Mouse (Mus musculus) intestine, embryonic 15.5 days (tissue): ENCODE results near the gene Doc2a. TPM values are rescaled to one million over a fixed set of nuclear protein-coding genes. Genes with fewer than 3 reads are reported as not detected.
"Not testable (repeated sequence)": the region's sequence is repeated elsewhere in the genome, so short reads cannot be mapped to it uniquely, and the experiment has no call there.

ENCODE experiments used
- ATAC-seq: fragments of 200-750 bp; cut with Nextera tagmentation; 2 replicates; pipeline ENCODE4 v1.8.0; 2017; ENCODE audit warnings: moderate TSS enrichment, moderate library complexity
- H3K27ac ChIP-seq: fragments of 300-500 bp; sonication (generic); 2 replicates; pipeline ENCODE4 v1.5.1; 2015; ENCODE audit warnings: mild to moderate bottlenecking, inconsistent platforms
- H3K27me3 ChIP-seq: fragments of 300-500 bp; sonication (generic); replicated peaks from 2 replicates; pipeline ENCODE4 v1.6.1; 2015; ENCODE audit warnings: inconsistent platforms
- H3K36me3 ChIP-seq: fragments of 300-500 bp; sonication (generic); 2 replicates; pipeline ENCODE4 v1.6.1; 2015; ENCODE audit warnings: inconsistent platforms
- H3K4me1 ChIP-seq: fragments of 300-500 bp; sonication (generic); replicated peaks from 2 replicates; pipeline ENCODE4 v1.6.1; 2015; ENCODE audit warnings: inconsistent platforms
- H3K4me2 ChIP-seq: fragments of 300-500 bp; sonication (generic); replicated peaks from 2 replicates; pipeline ENCODE4 v1.6.1; 2015; ENCODE audit warnings: mild to moderate bottlenecking, inconsistent platforms
- H3K4me3 ChIP-seq: fragments of 300-500 bp; sonication (generic); replicated peaks from 2 replicates; pipeline ENCODE4 v1.5.1; 2015; ENCODE audit warnings: inconsistent platforms
- H3K9ac ChIP-seq: fragments of 300-500 bp; sonication (generic); 2 replicates; pipeline ENCODE4 v1.6.1; 2015; ENCODE audit warnings: inconsistent platforms
- H3K9me3 ChIP-seq: fragments of 300-500 bp; sonication (generic); 2 replicates; pipeline ENCODE4 v1.6.1; 2016; ENCODE audit warnings: inconsistent platforms
- WGBS: fragments of 180-500 bp; shearing (Covaris S2); methylation state at CpG from one replicate; pipeline ENCODE4 v1.1.7; 2015; 5-methylcytosine and 5-hydroxymethylcytosine counted together
- polyA plus RNA-seq: library from polyadenylated mRNA; unstranded; fragments of >200 nt; fragmentation: Nextera tagmentation; extraction: Ambion mirVana; gene quantifications from 2 replicates; pipeline ENCODE4 v1.2.1, GENCODE M21; 2015

The Doc2a gene
- polyA plus RNA-seq, 1 experiment from 2014 or later, result 0.75 TPM

- peaks cover 11% of the 10 kb centered on the region for H3K36me3 ChIP-seq
- peak within 1 kb of the TSS; percentile 82 for H3K9ac ChIP-seq
- no peaks in the 10 kb centered on the region for H3K27me3 ChIP-seq
- peaks cover 17% of the 10 kb centered on the region for H3K4me1 ChIP-seq
- under 1% methylated on average over 56 of the region's 56 CpGs for WGBS
- H3K27ac ChIP-seq, result peak within 1 kb of the TSS; percentile 94
- H3K4me2 ChIP-seq, result peak within 1 kb of the TSS; percentile 97
- no peaks in the 10 kb centered on the region for H3K9me3 ChIP-seq
- peak within 1 kb of the TSS; percentile 74 for H3K4me3 ChIP-seq
- peak; percentile 98 for ATAC-seq
Observed at GRCm38 (mm10) chr7:126884286-126885164, 37.3 kb downstream of the Doc2a start, which contains the start of gene Taok2. Taok2 (minus strand) TSS chr7:126884703.

GRCm38 (mm10) chr7:126887281-126887680 is 40.1 kb downstream of the Doc2a start:
- no peak overlapping the region for H3K4me3 ChIP-seq
- 76% methylated on average over 5 of the region's 5 CpGs for WGBS
- no peak overlapping the region for H3K9ac ChIP-seq
- no peaks in the 10 kb centered on the region for H3K9me3 ChIP-seq
- H3K4me1 ChIP-seq, result peaks cover 6% of the 10 kb centered on the region
- no peaks in the 10 kb centered on the region for H3K27me3 ChIP-seq
- no peaks in the 10 kb centered on the region for H3K36me3 ChIP-seq
- ATAC-seq, result no peak
- no peak overlapping the region for H3K27ac ChIP-seq
- no peak overlapping the region for H3K4me2 ChIP-seq

DNA sequence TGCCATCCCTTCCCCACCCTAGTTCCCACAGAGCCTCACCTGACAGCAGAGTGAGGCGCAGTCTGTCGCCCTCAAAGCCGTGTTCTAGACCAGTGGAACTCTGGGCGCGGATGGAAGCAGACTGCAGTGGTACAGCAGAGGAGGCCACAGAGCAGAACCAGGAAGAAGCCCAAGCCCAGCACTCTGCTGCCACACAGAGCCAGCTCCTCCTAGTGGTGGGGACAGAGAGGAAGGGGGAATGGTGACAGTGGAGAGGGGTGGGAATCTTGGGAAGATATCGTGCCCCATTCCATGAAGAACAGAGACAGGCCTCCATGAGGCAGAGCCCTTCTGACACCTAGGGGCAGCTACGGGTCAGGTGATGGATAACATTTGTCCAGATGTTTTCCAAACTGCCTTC is 41.6 kb downstream of the Doc2a start:
- Histone ChIP-seq H3K4me2 (no peak overlapping the region), H3K27me3 (no peaks in the 10 kb centered on the region), H3K9ac (no peak overlapping the region), H3K9me3 (no peaks in the 10 kb centered on the region), H3K4me3 (no peak overlapping the region), H3K4me1 (no peaks in the 10 kb centered on the region), H3K36me3 (no peaks in the 10 kb centered on the region), H3K27ac (no peak overlapping the region)
- no peak for ATAC-seq
- 51% methylated on average over 7 of the region's 7 CpGs for WGBS

DNA sequence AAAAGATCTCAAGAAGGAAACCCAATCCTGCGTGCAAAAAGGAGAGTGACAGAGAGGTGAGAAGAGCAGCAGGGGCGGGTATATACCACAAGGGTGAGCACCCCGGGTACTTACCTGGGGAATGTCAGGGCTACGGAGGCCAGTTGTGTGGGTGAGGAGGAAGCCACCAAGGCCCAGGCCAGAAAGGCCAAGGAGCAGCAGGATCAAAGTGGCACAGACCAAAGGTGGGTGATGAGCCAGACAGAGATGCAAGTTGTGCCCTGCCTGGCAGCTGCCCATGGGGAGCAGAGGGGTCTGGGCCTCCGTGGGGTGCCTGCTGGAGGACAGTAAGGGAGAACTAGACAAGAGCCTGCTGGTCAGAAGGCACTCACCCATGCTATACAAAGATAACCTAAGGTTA is 49.7 kb downstream of the Doc2a start:
- H3K4me2 ChIP-seq, result peak overlapping the region; percentile 81; the same call in 1 of the 2 replicates
- ATAC-seq, result no peak
- no peak overlapping the region for H3K4me3 ChIP-seq
- H3K27ac ChIP-seq, result 0 out of 2 replicates have a peak overlapping the region, but pooled peaks have one; percentile 29
- no peaks in the 10 kb centered on the region for H3K9me3 ChIP-seq
- H3K4me1 ChIP-seq, result peaks cover 14% of the 10 kb centered on the region
- H3K36me3 ChIP-seq, result no peaks in the 10 kb centered on the region
- WGBS, result 89% methylated on average over 5 of the region's 5 CpGs
- H3K27me3 ChIP-seq, result no peaks in the 10 kb centered on the region
- H3K9ac ChIP-seq, result no peak overlapping the region

- Histone ChIP-seq H3K9me3 (no peaks in the 10 kb centered on the region), H3K27ac (peak overlapping the region; percentile 62), H3K9ac (peak overlapping the region; percentile 75), H3K4me3 (peak overlapping the region; percentile 70), H3K4me1 (peaks cover 14% of the 10 kb centered on the region), H3K27me3 (no peaks in the 10 kb centered on the region), H3K4me2 (peak overlapping the region; percentile 81), H3K36me3 (no peaks in the 10 kb centered on the region)
- peak; percentile 81 for ATAC-seq
- WGBS, result 23% methylated on average over 16 of the region's 16 CpGs
Observed at GRCm38 (mm10) chr7:126897390-126898101, 50.3 kb downstream of the Doc2a start.

DNA sequence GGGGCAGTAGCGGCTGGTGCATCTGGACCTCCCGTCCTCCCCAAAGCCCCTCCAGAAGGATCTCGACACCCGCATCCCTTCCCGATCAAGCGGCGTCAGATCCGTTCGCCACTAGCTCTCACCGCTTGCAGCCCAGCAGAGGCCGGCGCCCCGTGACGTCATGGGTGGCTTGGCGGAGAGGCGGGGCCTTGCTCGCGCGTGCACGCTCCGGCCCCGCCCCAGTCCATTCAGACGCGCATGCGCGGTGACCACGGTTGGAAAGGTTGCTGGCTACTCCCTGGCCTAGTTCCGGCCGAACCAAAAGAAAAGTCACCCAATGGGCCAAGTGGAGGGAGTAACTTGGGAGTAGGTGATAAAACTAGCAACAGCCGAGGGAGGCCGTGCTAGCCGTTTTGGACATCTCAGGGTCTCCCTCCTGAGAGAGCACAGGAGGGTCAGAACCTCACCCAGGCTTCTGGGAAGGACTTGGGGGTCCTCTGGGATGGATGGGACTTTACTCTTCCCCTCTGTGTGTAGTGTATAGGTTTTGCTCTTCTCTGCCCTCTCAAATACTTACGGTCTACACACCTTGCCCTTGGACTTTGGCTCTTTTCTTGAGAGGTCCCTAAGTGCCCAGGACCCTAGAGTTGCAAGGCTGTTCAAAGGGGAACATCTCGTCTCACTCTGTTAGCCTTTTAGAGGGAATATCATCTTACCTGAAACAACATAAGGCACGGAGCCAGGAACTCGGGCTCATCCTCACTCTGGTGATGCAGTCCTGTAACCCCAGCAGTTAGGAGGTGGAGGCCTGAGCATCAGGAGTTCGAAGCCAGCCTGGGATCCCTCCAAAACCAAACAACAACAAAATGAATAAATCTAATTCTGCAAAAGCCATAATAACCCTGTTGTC is 51.1 kb downstream of the Doc2a start:
- 10% methylated on average over 37 of the region's 37 CpGs for WGBS
- Histone ChIP-seq H3K27me3 (no peaks in the 10 kb centered on the region), H3K36me3 (no peaks in the 10 kb centered on the region), H3K9ac (peak overlapping the region; percentile 75), H3K9me3 (no peaks in the 10 kb centered on the region), H3K4me3 (peak overlapping the region; percentile 70), H3K27ac (peak overlapping the region; percentile 62), H3K4me1 (peaks cover 14% of the 10 kb centered on the region), H3K4me2 (peak overlapping the region; percentile 81)
- peak; percentile 99 for ATAC-seq

DNA sequence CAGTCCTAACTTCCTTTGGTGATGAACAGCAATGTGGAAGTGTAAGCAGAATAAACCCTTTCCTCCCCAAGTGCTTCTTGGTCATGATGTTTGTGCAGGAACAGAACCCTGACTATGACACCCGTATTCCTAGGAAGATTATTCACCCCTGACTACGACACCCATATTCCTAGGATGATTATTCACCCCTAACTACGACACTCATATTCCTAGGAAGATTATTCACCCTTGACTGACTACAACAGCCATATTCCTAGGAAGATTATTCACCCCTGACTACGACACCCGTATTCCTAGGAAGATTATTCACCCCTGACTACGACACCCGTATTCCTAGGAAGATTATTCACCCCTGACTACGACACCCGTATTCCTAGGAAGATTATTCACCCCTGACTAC is 52.6 kb downstream of the Doc2a start:
- 97% methylated on average over 7 of the region's 9 CpGs for WGBS
- not testable (repeated sequence) for H3K4me2 ChIP-seq, H3K9me3 ChIP-seq, H3K4me3 ChIP-seq, H3K27me3 ChIP-seq, H3K36me3 ChIP-seq, ATAC-seq, H3K27ac ChIP-seq, H3K9ac ChIP-seq
- H3K4me1 ChIP-seq, result peaks cover 14% of the 10 kb centered on the region

Other genes with a start within 250 kb of the Doc2a start
- 53.4 and 111 TPM in 2 replicates for gene Nupr1, start 216.6 kb upstream of the Doc2a start, polyA plus RNA-seq
- gene Sgf29, start 198.1 kb upstream of the Doc2a start, polyA plus RNA-seq, result 45.2 and 51.7 TPM in 2 replicates
- 5.5 and 6.1 TPM in 2 replicates for gene Sult1a1, start 171.0 kb upstream of the Doc2a start, polyA plus RNA-seq
- 118 and 120 TPM in 2 replicates for gene Bola2, start 152.0 kb upstream of the Doc2a start, polyA plus RNA-seq
- 8.1 and 9.1 TPM in 2 replicates for gene Slx1b, start 151.6 kb upstream of the Doc2a start, polyA plus RNA-seq
- gene Coro1a, start 139.6 kb upstream of the Doc2a start, polyA plus RNA-seq, result 36.9 and 39.7 TPM in 2 replicates
- 109 and 112 TPM in 2 replicates for gene Mapk3, start 87.8 kb upstream of the Doc2a start, polyA plus RNA-seq
- gene Gdpd3, start 81.1 kb upstream of the Doc2a start, polyA plus RNA-seq, result 1.4 and 1.6 TPM in 2 replicates
- gene Ypel3, start 70.5 kb upstream of the Doc2a start, polyA plus RNA-seq, result 66.9 and 71.2 TPM in 2 replicates
- 0.34 and 0.43 TPM in 2 replicates for gene Tbx6, start 65.9 kb upstream of the Doc2a start, polyA plus RNA-seq
- 248 and 256 TPM in 2 replicates for gene Ppp4c, start 54.9 kb upstream of the Doc2a start, polyA plus RNA-seq
- 1.2 and 1.5 TPM in 2 replicates for gene Fam57b, start 49.7 kb upstream of the Doc2a start, polyA plus RNA-seq
- gene 4930451I11Rik, start 15.8 kb upstream of the Doc2a start, polyA plus RNA-seq, result not detected in 2 replicates
- 23.2 and 25.1 TPM in 2 replicates for gene Hirip3, start 14.6 kb downstream of the Doc2a start, polyA plus RNA-seq
- gene Ino80e, start 15.0 kb downstream of the Doc2a start, polyA plus RNA-seq, result 59.1 and 65.9 TPM in 2 replicates
- gene Taok2, start 37.3 kb downstream of the Doc2a start, polyA plus RNA-seq, result 30.8 and 31.9 TPM in 2 replicates
- 27.8 and 33.3 TPM in 2 replicates for gene Tmem219, start 75.5 kb downstream of the Doc2a start, polyA plus RNA-seq
- gene Kctd13, start 81.5 kb downstream of the Doc2a start, polyA plus RNA-seq, result 13.6 and 13.9 TPM in 2 replicates
- gene Asphd1, start 102.2 kb downstream of the Doc2a start, polyA plus RNA-seq, result 0.32 and 0.46 TPM in 2 replicates
- gene Sez6l2, start 103.1 kb downstream of the Doc2a start, polyA plus RNA-seq, result 2.4 and 2.9 TPM in 2 replicates
- gene Cdipt, start 128.5 kb downstream of the Doc2a start, polyA plus RNA-seq, result 123 and 136 TPM in 2 replicates
- gene Cdiptos, start 128.7 kb downstream of the Doc2a start, polyA plus RNA-seq, result 0.98 and 2.3 TPM in 2 replicates
- 58.3 and 59.2 TPM in 2 replicates for gene Mvp, start 167.2 kb downstream of the Doc2a start, polyA plus RNA-seq
- gene Pagr1b, start 169.1 kb downstream of the Doc2a start, polyA plus RNA-seq, result 0.43 and 1.5 TPM in 2 replicates
- gene Pagr1a, start 169.9 kb downstream of the Doc2a start, polyA plus RNA-seq, result 48.4 and 52.6 TPM in 2 replicates
- 41.5 and 51.1 TPM in 2 replicates for gene Gm42742, start 173.7 kb downstream of the Doc2a start, polyA plus RNA-seq
- 4.3 and 5.0 TPM in 2 replicates for gene Prrt2, start 173.8 kb downstream of the Doc2a start, polyA plus RNA-seq
- 66.6 and 68.8 TPM in 2 replicates for gene Maz, start 179.6 kb downstream of the Doc2a start, polyA plus RNA-seq
- 101 and 107 TPM in 2 replicates for gene Kif22, start 195.1 kb downstream of the Doc2a start, polyA plus RNA-seq
- 7.6 and 28.5 TPM in 2 replicates for gene Zg16, start 239.9 kb downstream of the Doc2a start, polyA plus RNA-seq
- 4.4 TPM in 2 replicates for gene AI467606, start 243.9 kb downstream of the Doc2a start, polyA plus RNA-seq